Mouse (Mus musculus) frontal cortex, postnatal 25 days (tissue): ENCODE measurements at regions not wholly inside any gene's neighbourhood (a gene's known extent, or its start where the extent isn't known, plus 50 kb on each side); places are given as distances from the start of the nearest gene placed in this dataset.
A peak's percentile ranks its signal among the peaks of the same experiment; 100 is the strongest.

ENCODE experiments used
- DNase-seq, 2 experiments: peaks; one replicate each; pipeline ENCODE4 v3.0.0; 2022; ENCODE audit warnings: low spot score in 2 of 2

- no peak for DNase-seq
These were observed 92.6 kb upstream of the Pmepa1 start for GRCm38 (mm10) chr2:173368899-173369298.

GRCm38 (mm10) chr2:173376926-173377325 is 100.6 kb upstream of the Pmepa1 start:
- no peak for DNase-seq

GRCm38 (mm10) chr2:173377497-173378257 is 101.3 kb upstream of the Pmepa1 start:
- no peak for DNase-seq

- no peak for DNase-seq
These were observed 103.4 kb upstream of the Pmepa1 start for GRCm38 (mm10) chr2:173379736-173380135.

DNA sequence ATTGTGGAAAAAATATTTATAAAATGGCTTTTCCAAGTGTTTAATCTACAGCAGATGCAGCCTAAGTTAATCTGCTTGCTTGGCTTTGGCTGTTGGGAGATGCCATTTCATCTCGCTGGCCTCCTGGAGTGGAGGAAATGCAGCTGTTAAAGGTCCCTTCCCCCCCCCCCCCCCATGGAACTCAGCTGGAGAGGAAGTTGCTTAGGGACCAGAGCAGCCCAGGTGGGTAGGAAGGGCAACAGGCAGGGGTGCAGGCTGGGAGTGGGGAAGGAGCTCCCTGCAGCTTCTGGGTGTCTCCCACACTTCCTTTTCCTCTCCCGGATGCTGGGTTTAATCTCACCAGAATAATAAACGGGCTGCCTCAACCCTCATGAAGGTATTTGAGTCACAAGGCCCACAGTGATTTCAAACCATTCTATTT is 104.0 kb upstream of the Pmepa1 start:
- no peak for DNase-seq

GRCm38 (mm10) chr2:173382176-173382813 is 106.0 kb upstream of the Pmepa1 start:
- DNase-seq, result no peak

DNA sequence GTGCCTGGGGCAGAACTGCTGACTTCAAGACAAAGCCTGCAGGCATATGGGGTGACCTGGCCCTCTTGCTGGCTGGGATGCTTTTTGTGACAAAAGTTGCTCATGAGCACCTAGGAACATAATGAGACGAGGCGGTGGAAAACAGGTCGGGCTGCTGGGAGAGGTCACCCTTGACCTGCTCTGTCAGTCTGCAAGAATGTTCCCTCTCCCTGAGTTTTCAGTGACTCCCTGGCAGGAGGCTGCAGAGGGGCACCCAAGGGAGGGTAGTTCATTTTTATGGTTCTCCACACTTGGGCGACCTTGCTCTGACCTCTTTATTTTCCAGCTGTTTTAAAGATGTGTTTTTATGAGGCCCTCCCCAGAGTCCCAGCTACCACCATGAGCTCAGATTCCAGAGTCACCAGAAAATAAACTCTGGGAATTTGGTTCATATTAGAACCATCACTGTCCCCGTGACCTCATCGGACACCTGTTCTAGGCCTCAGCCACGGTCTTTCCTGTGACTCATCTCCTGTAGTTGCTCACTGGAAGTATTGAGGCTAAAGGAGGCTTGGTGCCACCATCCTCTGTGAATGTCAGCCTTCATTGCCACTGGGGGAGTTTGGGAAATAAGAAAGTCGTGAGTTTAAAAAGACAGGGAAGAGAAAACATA is 108.7 kb upstream of the Pmepa1 start:
- no peak for DNase-seq

- DNase-seq, result no peak
These were observed 109.4 kb upstream of the Pmepa1 start for GRCm38 (mm10) chr2:173385722-173386141.

- DNase-seq, result no peak
These were observed 111.8 kb upstream of the Pmepa1 start for GRCm38 (mm10) chr2:173388140-173388539.

GRCm38 (mm10) chr2:173392557-173393323 is 116.4 kb upstream of the Pmepa1 start:
- no peak for DNase-seq

- DNase-seq, result no peak
These were observed 116.9 kb upstream of the Pmepa1 start for GRCm38 (mm10) chr2:173393324-173393592.

- no peak for DNase-seq
These were observed 119.2 kb upstream of the Pmepa1 start for GRCm38 (mm10) chr2:173395526-173395925.

- DNase-seq, result no peak
These were observed 121.6 kb upstream of the Pmepa1 start for GRCm38 (mm10) chr2:173397846-173398331.

DNA sequence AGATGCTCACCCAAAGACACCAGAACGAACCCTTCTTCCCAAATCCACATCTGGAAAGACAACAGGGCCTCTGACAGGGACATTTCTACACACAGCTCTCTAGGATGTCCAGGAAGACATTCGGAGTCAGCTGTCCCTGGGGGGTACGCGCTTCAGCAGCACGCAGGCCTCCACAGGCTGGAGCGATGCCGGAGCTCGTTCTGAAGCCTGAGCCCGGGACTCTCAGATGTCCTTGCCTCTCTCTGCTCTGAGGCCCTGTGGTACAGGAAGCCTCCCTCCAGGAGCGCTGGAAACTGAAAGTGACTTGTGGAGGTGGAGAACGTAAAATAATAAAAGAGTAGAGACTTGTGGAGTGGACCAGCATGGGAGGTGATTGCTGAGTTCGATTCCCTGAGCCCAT is 116.8 kb upstream of the 1700021F07Rik start:
- DNase-seq, result no peak

DNA sequence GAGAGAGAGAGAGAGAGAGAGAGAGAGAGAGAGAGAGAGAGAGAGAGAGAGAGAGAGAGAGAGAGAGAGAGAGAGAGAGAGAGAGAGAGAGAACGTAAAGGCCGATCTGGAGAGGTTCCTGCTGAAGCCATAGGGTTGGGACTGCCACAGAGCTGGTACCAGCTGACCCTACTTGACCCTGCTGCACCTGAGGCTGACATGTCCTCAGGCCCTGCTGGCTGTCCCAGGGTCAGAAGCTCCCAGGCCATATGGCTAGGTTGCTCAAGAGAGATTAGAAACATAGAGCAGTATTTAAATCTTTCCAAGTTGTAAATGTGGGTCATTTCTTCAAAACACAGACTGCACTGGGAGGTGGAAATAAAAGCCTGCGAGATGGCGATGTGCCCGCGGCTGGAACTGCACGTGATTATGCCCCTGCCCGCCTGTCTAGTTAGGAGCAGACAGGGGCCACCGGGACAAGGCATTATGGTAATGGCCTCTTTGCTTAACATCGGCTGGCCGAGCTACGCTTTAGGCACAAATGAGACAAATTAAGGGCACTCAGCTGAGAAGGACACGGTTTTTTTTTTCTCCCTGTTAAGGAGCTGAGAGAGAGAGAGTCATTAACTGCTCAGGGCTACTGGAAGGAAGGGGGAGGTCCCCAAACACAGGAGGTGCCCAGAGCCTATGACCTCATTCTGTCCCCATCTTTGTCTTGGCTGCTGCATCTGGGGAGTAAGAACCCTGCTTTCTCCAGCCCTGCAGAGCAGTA is 115.9 kb upstream of the 1700021F07Rik start:
- peak in 1 of 2 experiments; percentile 29 for DNase-seq

GRCm38 (mm10) chr2:173407133-173407532 is 115.3 kb upstream of the 1700021F07Rik start:
- no peak for DNase-seq

- no peak for DNase-seq
These were observed 113.7 kb upstream of the 1700021F07Rik start for GRCm38 (mm10) chr2:173408681-173409081.

DNA sequence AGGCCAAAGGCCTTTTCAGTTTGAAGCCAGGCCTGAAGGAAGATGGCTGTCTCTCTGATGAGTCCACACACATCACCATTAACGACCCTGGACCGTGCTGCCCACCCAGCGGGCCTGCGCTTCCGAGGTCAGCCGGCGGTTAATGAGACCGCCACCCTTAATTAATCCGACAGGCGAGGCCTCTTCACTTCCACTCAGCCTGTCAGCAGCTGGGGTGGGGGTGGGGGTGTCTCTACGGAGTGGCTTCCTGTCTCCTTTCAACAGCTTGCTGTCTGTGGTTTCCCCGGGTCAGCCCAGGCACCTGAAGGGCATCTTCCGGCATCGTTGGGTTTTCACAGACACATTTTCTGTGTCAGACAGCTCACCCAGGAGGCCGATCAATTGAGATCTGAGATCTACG is 113.0 kb upstream of the 1700021F07Rik start:
- no peak for DNase-seq

GRCm38 (mm10) chr2:173413906-173414656 is 108.3 kb upstream of the 1700021F07Rik start:
- peak in 1 of 2 experiments; percentile 13 for DNase-seq

GRCm38 (mm10) chr2:173415429-173415828 is 107.0 kb upstream of the 1700021F07Rik start:
- DNase-seq, result no peak

GRCm38 (mm10) chr2:173416921-173417320 is 105.5 kb upstream of the 1700021F07Rik start:
- no peak for DNase-seq
